Mouse (Mus musculus): Measurements from ENCODE around the gene Xirp2. TPM values are rescaled to one million over a fixed set of nuclear protein-coding genes. Genes with fewer than 3 reads are reported as not detected.

The Xirp2 gene
- total RNA-seq, 1 experiment from 2014 or later = under 0.01 TPM

DNA sequence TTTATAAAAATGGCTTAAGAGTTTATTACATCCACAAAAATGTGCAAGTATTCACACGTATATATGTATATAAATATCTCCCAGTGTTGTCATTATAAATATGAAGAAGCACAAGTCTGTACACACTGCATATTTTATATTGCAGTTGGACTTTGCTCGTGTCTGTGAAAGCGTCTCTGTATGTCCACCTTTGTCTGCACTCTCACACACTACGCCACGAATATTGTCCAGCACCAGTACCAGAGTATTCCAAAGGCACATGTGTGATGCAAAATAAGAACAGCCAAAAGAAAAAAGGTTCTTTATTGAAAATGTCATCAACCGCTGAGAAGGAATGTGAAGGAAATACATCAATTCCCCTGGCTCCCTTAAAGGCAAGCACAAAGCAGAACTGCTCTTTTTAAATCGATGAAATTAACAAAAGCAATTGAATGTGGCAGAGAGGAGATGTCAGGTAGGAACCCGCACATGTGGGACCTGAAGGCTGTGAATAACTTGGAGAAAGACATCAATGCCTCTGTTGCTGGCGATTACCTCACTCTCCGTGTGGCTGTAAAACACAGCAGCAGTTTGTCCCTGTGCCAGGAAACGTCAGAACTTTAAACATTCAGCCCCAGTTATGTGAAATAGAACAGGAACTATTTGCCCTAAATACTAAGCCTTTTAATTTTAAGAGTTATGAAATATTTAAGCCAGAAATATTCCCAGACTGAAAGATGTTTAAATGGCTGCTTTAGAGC, 96.3 kb downstream of the Xirp2 start:
- no peak for ATAC-seq (ENCODE audit: extremely low read depth, insufficient number of reproducible peaks, low FRiP score, poor library complexity, severe bottlenecking)

DNA sequence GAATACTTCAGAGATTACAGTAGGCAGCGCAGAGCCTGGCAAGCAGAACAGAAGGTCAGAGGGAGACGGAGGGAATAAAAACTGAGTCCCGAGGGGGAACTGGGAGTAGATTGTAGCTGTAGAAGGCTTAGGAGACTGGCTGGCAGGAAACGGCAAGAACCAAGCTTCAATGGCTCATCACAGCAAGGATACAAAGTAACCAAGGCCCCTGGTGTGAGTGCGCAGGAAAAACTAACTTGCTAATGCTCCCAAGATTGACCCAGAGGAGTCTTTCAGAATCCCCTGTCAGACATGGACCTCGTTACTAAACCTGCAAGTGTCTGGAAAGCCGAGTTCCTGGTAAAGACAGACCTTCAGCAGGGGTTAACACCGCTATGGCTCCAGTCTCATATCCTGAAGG, 98.6 kb downstream of the Xirp2 start:
- ATAC-seq (ENCODE audit: extremely low read depth, insufficient number of reproducible peaks, low FRiP score, poor library complexity, severe bottlenecking) = no peak

DNA sequence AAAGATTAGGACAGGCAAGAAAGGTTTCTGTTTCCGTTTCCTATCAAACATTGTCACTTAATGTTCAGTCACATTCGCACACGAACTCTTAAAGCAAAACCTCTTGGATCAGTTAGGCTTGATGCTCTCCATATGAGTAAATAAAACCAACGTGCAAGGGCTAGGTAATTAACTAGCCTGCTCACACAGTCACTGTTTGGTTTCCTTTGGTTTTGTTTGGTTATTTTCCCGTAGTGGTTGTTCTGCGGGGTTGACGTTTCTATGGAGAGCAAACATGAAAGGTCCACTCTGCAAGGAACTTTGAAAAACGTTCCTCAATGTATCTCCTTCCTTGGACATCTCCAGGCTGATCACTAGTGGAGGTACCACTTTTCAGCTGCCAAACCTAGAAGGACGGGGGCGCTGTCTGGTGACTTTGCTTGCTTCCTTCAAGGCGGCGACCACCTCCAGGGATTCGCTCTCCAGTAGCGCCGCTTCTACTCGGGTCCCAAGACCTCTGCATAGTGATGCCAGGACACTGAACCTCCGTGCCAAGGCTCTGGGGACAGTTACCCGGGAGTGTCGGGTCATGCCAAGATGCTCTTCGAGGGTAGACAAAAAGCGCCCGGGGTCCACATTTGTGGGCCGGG, 119.2 kb downstream of the Xirp2 start:
- no peak for ATAC-seq (ENCODE audit: extremely low read depth, insufficient number of reproducible peaks, low FRiP score, poor library complexity, severe bottlenecking)

DNA sequence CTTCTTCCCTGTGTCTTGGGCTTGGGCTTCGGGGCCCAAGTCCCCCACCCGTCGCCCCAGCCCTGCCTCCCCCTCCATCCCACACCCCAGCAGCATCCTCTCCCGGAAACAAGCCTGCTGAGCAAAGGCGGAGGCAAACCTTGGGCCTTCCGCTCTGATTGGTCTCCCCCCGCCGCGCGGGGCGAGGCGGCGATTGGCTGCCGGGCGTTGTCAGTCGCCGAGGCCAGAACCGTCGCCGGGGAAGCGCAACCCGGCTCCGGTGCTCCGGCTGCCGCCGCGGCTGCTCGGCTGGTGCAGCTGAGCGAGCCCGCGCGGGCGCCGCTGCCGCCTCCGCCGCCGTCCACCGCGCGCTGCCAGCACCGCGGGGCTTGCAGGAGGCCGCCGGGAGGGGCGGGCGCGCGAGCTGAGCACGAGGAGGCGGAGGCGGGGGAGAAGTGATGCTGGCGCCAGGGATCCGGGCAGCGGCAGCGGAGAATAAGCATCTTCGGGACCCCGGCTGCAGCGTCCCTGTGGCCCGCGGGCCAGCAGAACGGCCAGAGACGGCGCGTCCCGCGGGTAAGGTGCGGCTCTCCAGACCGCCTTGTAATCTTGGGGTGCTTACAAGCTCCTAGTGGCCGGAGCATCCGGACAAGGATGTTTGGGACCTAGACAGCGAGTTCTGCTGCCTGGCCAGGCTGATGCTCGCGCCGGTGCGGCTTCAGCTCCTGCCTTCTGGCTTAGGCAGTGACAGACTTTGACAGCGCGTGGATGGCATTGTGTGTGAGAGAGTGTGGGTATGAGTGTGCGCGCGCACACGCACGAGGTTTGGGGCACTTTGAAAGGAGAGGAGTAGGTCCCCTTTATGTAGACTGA, 119.9 kb downstream of the Xirp2 start, which contains the start of gene B3galt1:
TSS of gene B3galt1 (plus strand) at position 392 of the 852 bp plus-strand sequence.
- ATAC-seq (ENCODE audit: extremely low read depth, insufficient number of reproducible peaks, low FRiP score, poor library complexity, severe bottlenecking) = no peak

DNA sequence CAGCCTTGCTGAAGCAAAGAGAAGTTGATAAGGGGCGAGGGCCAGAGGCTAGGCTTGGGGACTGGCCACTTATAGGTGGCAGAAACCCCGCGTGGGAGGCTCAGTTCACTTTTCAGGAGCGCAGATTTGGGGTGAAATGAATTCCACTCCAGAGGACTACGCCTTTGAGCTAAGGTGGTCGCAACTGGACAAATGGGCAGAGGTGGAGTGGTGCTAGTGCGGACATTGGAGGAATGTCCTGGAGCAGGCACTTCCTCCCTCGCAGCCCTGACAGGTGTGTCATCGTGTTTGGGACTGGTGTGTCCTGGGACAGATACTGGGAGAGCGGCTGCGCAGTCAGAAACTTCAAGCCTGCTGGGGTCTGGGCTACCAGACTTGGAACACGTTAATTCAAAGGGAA, 120.8 kb downstream of the Xirp2 start:
- ATAC-seq (ENCODE audit: extremely low read depth, insufficient number of reproducible peaks, low FRiP score, poor library complexity, severe bottlenecking) = no peak

DNA sequence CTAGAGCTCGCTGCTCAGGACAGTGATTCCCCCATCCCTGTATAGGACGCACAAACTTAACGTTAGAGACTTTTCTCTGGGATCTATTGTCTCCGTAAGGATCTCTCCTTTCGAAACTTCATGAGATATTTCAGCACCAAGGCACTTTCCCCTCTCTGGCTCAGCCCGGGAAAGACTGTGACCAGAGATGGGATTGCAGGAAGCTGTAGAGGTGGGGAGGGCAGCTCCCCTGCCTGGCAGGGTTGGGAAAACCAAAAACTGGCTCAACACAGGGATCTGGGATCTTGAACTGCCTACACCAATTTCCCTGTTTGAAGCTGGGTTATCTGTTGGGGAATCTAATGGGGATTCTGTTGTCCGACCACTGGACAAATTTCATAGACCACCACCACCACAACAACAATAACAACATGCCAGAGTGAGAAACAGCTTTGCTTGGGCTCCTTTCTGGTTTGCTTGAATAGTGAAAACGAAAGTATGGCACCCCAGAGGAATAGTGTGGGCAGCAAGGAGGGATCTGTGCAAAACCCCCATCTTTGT, 121.4 kb downstream of the Xirp2 start:
- no peak for ATAC-seq (ENCODE audit: extremely low read depth, insufficient number of reproducible peaks, low FRiP score, poor library complexity, severe bottlenecking)

Other genes with a start within 250 kb of the Xirp2 start
- gene Gm21830, start 32.3 kb upstream of the Xirp2 start, total RNA-seq (2017) = not detected in 2 replicates
- gene Gm26727, start 12.8 kb upstream of the Xirp2 start, total RNA-seq (2017) = not detected in 2 replicates
- gene B3galt1, start 119.9 kb downstream of the Xirp2 start, total RNA-seq (2017) = not detected in 2 replicates